Mouse (Mus musculus) midbrain, embryonic 14.5 days (tissue): Measurements from ENCODE around the gene Fam171a1. TPM values are rescaled to one million over a fixed set of nuclear protein-coding genes. Genes with fewer than 3 reads are reported as not detected.

Experiments used
- ATAC-seq: fragments of 200-750 bp; cut with Nextera tagmentation; 2 replicates; pipeline ENCODE4 v1.8.0; 2017; ENCODE audit warnings: moderate number of reproducible peaks, moderate library complexity; ENCODE audit not compliant: low FRiP score, low TSS enrichment
- DNase-seq: peaks from one replicate; pipeline ENCODE4 v3.0.0-alpha.2; 2015
- H3K27ac ChIP-seq: fragments of 300-500 bp; sonication (generic); replicated peaks from 2 replicates; pipeline ENCODE4 v1.5.1; 2014; ENCODE audit warnings: mild to moderate bottlenecking, low read depth, low read length, moderate library complexity
- H3K27me3 ChIP-seq: fragments of 300-500 bp; sonication (generic); 2 replicates; pipeline ENCODE4 v1.6.1; 2014; ENCODE audit warnings: low read length, control low read depth, mixed read lengths; ENCODE audit not compliant: control insufficient read depth, insufficient read depth
- H3K36me3 ChIP-seq: fragments of 300-500 bp; sonication (generic); 2 replicates; pipeline ENCODE4 v1.6.1; 2014; ENCODE audit warnings: low read length, control low read depth; ENCODE audit not compliant: control insufficient read depth, insufficient read depth
- H3K4me1 ChIP-seq: fragments of 300-500 bp; sonication (generic); 2 replicates; pipeline ENCODE4 v1.6.1; 2014; ENCODE audit warnings: mild to moderate bottlenecking, antibody characterized with exemption, low read length, control low read depth; ENCODE audit not compliant: control insufficient read depth, insufficient read depth
- H3K4me2 ChIP-seq: fragments of 300-500 bp; sonication (generic); 2 replicates; pipeline ENCODE4 v1.6.1; 2014; ENCODE audit warnings: mild to moderate bottlenecking, low read length, moderate library complexity
- H3K4me3 ChIP-seq: fragments of 300-500 bp; sonication (generic); replicated peaks from 2 replicates; pipeline ENCODE4 v1.5.1; 2014; ENCODE audit warnings: low read depth, low read length
- H3K9ac ChIP-seq: fragments of 300-500 bp; sonication (generic); replicated peaks from 2 replicates; pipeline ENCODE4 v1.6.1; 2014; ENCODE audit warnings: mild to moderate bottlenecking, low read length, moderate library complexity
- H3K9me3 ChIP-seq: fragments of 300-500 bp; sonication (generic); 2 replicates; pipeline ENCODE4 v1.6.1; 2016; ENCODE audit warnings: low read length, control low read depth, mixed read lengths; ENCODE audit not compliant: control insufficient read depth
- WGBS: fragments of 180-500 bp; shearing (Covaris S2); extraction: QIAGEN DNeasy Blood & Tissue Kit; methylation state at CpG from one replicate; pipeline ENCODE4 v1.1.7; 2014; 5-methylcytosine and 5-hydroxymethylcytosine counted together
- polyA plus RNA-seq: library from polyadenylated mRNA; unstranded; fragments of >200 nt; fragmentation: Nextera tagmentation; extraction: Ambion mirVana; gene quantifications from 2 replicates; pipeline ENCODE4 v1.2.1, GENCODE M21; 2014

Gene Fam171a1
- polyA plus RNA-seq, 1 experiment from 2014 or later: 50.9 TPM

DNA sequence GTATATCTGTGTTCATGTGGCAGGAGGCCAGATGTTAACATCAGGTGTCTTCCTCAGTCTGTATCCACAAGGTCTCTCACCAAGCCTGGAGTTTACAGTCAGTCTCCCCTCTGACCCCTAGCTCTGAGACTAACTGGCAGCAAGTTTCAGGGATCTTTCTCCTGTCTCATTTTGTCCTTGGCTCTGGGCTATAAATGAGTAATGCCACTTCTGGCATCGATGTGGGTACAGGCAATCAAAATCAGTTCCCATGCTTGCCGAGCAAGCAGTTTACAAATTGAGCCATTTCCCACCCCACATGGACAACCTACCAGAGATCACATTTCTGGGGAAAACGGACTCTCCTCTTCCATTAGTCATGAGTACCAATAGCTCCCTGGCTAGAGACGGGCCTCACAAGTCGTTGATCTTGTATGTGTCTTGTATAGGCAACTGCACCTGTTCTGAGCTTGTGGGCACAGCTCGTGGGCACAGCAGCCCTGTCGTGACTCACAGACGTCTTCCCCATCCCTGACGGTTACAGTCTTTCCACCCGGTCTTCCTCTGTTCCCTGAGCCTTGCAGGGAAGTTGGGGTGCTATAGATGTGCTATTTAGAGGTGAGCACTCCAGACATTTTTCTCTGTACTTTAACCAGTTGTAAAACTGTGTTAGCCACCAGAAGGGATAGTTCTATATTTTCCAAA, 43.8 kb downstream of the Fam171a1 start:
- no peak for ATAC-seq
- Histone ChIP-seq H3K4me3 (no peak overlapping the region), H3K9me3 (no peaks in the 10 kb centered on the region), H3K36me3 (no peaks in the 10 kb centered on the region), H3K4me1 (peaks cover 9% of the 10 kb centered on the region; the same call in 1 of the 2 replicates), H3K27me3 (no peaks in the 10 kb centered on the region), H3K4me2 (no peak overlapping the region), H3K27ac (no peak overlapping the region), H3K9ac (no peak overlapping the region)
- WGBS: 84% methylated on average over 10 of the region's 10 CpGs
- DNase-seq: no peak

DNA sequence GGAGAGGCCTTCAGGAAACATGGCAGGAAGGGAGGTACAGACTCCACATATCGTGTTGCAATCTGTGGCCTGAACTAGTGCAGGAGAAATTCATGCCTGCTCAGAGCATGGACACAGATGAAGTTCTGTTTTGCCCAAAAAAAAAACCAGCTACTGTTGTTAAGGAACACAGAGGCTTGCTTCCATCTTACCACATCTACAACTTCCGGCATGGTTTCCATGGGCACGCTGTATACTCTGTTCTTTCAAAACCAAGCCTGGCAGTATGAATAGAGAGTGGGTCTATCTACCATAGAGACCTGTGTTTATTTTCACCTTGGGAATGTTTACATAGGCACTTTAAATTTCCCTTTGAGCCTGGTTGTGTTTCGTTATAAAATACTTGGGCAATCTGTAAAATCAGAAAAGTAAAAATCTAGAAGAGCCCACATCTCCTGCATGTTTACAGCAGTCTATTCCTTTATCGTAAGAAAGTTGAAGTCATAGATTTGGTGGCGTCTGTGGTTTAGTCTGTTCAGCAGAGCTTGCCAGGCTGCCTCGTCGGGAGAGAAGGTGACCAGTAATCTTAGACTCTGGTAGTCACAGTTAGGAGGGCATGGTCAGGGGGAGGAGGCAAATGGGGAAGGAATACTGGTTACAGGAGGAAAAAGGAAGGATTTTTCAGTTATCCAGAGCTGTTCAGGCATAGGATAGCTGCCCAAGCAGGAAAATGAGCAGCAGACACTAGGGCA, 44.8 kb downstream of the Fam171a1 start:
- DNase-seq (no peak), ATAC-seq (no peak)
- Histone ChIP-seq H3K9me3 (no peaks in the 10 kb centered on the region), H3K4me1 (peaks cover 9% of the 10 kb centered on the region; the same call in 1 of the 2 replicates), H3K36me3 (no peaks in the 10 kb centered on the region), H3K27me3 (no peaks in the 10 kb centered on the region), H3K4me3 (no peak overlapping the region), H3K9ac (no peak overlapping the region), H3K27ac (no peak overlapping the region), H3K4me2 (no peak overlapping the region)
- WGBS: 83% methylated on average over 8 of the region's 8 CpGs

GRCm38 (mm10) chr2:3161578-3161977, 47.6 kb downstream of the Fam171a1 start:
- no peaks in the 10 kb centered on the region for H3K36me3 ChIP-seq
- ATAC-seq (no peak), DNase-seq (no peak)
- H3K9ac ChIP-seq: no peak overlapping the region
- H3K4me2 ChIP-seq: no peak overlapping the region
- no peaks in the 10 kb centered on the region for H3K27me3 ChIP-seq
- H3K27ac ChIP-seq: no peak overlapping the region
- no peaks in the 10 kb centered on the region for H3K4me1 ChIP-seq
- H3K9me3 ChIP-seq: no peaks in the 10 kb centered on the region
- H3K4me3 ChIP-seq: no peak overlapping the region
- WGBS: 66% methylated on average over 1 of the region's 1 CpGs

DNA sequence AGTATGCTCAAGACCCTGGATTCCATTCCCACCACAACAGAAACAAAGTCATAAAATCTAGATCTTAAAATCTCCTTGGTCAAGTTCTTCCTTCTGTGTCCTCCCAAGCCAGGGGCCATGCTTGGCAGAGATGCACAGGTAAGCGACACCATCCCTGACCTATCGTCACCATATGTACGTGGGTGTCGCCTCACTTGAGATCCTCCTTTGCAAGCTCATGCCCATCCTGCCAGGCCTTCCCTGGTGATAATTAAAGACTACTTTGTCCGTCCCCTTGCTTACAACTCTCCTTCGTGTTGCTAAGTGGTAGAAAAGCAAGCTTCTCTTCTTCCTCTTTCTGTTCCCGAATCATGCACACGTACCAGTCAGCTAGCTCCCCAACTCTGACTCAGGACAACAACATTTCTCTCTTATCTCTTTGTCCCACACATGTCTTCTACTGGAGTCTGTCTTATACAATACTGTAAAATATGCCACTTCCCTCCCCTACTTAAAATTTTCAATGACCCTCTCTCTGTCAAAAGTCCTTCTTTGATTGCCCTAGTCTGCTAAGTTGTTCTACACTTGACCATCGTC, 49.6 kb downstream of the Fam171a1 start:
- ATAC-seq (no peak), DNase-seq (no peak)
- peaks cover 8% of the 10 kb centered on the region for H3K4me1 ChIP-seq
- no peak overlapping the region for H3K4me3 ChIP-seq
- H3K36me3 ChIP-seq: no peaks in the 10 kb centered on the region
- H3K4me2 ChIP-seq: no peak overlapping the region
- WGBS: 96% methylated on average over 9 of the region's 9 CpGs
- H3K27ac ChIP-seq: no peak overlapping the region
- no peaks in the 10 kb centered on the region for H3K27me3 ChIP-seq
- H3K9me3 ChIP-seq: no peaks in the 10 kb centered on the region
- no peak overlapping the region for H3K9ac ChIP-seq

DNA sequence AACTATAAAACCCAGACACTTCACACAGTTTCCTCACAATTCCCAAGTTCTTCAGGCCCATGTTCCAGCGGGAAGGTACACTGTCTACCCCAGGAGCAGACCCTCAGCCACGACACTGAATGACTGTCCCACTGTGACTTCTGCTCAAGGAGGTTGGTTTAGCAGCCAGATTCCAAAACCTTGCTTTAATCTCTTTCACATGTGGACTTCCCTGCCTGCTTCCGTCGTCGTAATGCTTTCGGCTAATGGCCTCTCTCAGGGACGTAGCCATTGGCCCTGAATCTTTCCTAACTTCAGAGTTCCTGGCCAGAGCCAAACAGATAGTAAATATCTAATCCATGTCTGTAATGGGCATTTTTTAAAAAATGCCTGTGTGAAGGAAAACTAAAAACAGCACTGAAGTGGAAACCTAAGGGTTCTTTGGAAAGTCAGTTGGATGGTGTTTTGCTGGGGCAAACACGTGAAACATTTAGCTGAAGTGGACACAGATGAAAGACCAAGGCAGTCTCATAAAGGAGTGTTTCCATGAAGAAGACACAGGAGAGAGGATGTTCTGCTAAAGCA, 51.1 kb downstream of the Fam171a1 start:
- Histone ChIP-seq H3K9me3 (no peaks in the 10 kb centered on the region), H3K9ac (no peak overlapping the region), H3K27me3 (no peaks in the 10 kb centered on the region), H3K4me3 (no peak overlapping the region), H3K27ac (no peak overlapping the region), H3K36me3 (no peaks in the 10 kb centered on the region), H3K4me1 (peaks cover 17% of the 10 kb centered on the region), H3K4me2 (no peak overlapping the region)
- WGBS: 89% methylated on average over 8 of the region's 8 CpGs
- no peak for DNase-seq
- ATAC-seq: no peak

- H3K27ac ChIP-seq: no peak overlapping the region
- WGBS: 79% methylated on average over 7 of the region's 7 CpGs
- no peak for ATAC-seq
Observed at GRCm38 (mm10) chr2:3165890-3166605, 52.0 kb downstream of the Fam171a1 start.

GRCm38 (mm10) chr2:3168719-3169402, 54.8 kb downstream of the Fam171a1 start:
- DNase-seq: peak; percentile 82
- ATAC-seq: peak; percentile 40; the same call in 1 of the 2 replicates
- no peaks in the 10 kb centered on the region for H3K27me3 ChIP-seq
- H3K4me1 ChIP-seq: peaks cover 24% of the 10 kb centered on the region
- WGBS: 60% methylated on average over 14 of the region's 14 CpGs
- peak overlapping the region; percentile 43 for H3K4me2 ChIP-seq
- no peaks in the 10 kb centered on the region for H3K9me3 ChIP-seq
- peak overlapping the region; percentile 80 for H3K27ac ChIP-seq
- H3K36me3 ChIP-seq: no peaks in the 10 kb centered on the region
- no peak overlapping the region; the same call in 1 of the 2 replicates for H3K9ac ChIP-seq
- H3K4me3 ChIP-seq: no peak overlapping the region

More at GRCm38 (mm10) chr2:3165890-3166605, 52.0 kb downstream of the Fam171a1 start:
- Histone ChIP-seq H3K4me2 (no peak overlapping the region), H3K9ac (no peak overlapping the region), H3K9me3 (no peaks in the 10 kb centered on the region), H3K36me3 (no peaks in the 10 kb centered on the region), H3K4me3 (no peak overlapping the region), H3K4me1 (peaks cover 24% of the 10 kb centered on the region), H3K27me3 (no peaks in the 10 kb centered on the region)
- DNase-seq: no peak

- peak; percentile 22 for ATAC-seq
- Histone ChIP-seq H3K9ac (no peak overlapping the region), H3K4me2 (peak overlapping the region; percentile 43), H3K9me3 (no peaks in the 10 kb centered on the region), H3K4me3 (no peak overlapping the region), H3K4me1 (peaks cover 24% of the 10 kb centered on the region), H3K36me3 (no peaks in the 10 kb centered on the region), H3K27me3 (no peaks in the 10 kb centered on the region), H3K27ac (peak overlapping the region; percentile 80)
- no peak for DNase-seq
- 64% methylated on average over 3 of the region's 3 CpGs for WGBS
Observed at GRCm38 (mm10) chr2:3169403-3169747, 55.4 kb downstream of the Fam171a1 start.
